Mouse (Mus musculus) ES-Bruce4 (cell line): ENCODE results near the gene Pcbd2.

Source experiments
- CTCF ChIP-seq: IDR thresholded peaks from one replicate; pipeline ENCODE4 v1.8.1; 2011; ENCODE audit warnings: low read depth, low read length
- POLR2A ChIP-seq: IDR thresholded peaks from one replicate; pipeline ENCODE4 v1.8.1; 2011; ENCODE audit warnings: low read length; ENCODE audit not compliant: insufficient read depth

- TF ChIP-seq POLR2A: no peak
- TF ChIP-seq CTCF: no peak
These were observed 82.5 kb downstream of the Pcbd2 start for GRCm38 (mm10) chr13:55809707-55810106.
